Mouse (Mus musculus) forebrain, postnatal 0 days (tissue): ENCODE data around the gene A030014E15Rik. TPM values are rescaled to one million over a fixed set of nuclear protein-coding genes. Genes with fewer than 3 reads are reported as not detected.

ENCODE experiments used
- ATAC-seq: fragments of 200-750 bp; cut with Nextera tagmentation; 2 replicates; pipeline ENCODE4 v1.8.0; 2017; ENCODE audit warnings: mild to moderate bottlenecking, moderate library complexity
- DNase-seq: peaks from one replicate; pipeline ENCODE4 v3.0.0-alpha.2; 2015
- H3K27ac ChIP-seq: fragments of 300-500 bp; sonication (generic); 2 replicates; pipeline ENCODE4 v1.5.1; 2014; ENCODE audit warnings: low read depth, mild to moderate bottlenecking, antibody characterized with exemption, low read length, moderate library complexity, mixed read lengths
- H3K27me3 ChIP-seq: fragments of 300-500 bp; sonication (generic); 2 replicates; pipeline ENCODE4 v1.6.1; 2014; ENCODE audit warnings: mild to moderate bottlenecking, low read length, mixed read lengths; ENCODE audit not compliant: insufficient read depth
- H3K36me3 ChIP-seq: fragments of 300-500 bp; sonication (generic); 2 replicates; pipeline ENCODE4 v1.6.1; 2014; ENCODE audit warnings: mild to moderate bottlenecking, moderate library complexity; ENCODE audit not compliant: insufficient read depth
- H3K4me1 ChIP-seq: fragments of 300-500 bp; sonication (generic); 2 replicates; pipeline ENCODE4 v1.6.1; 2014; ENCODE audit warnings: antibody characterized with exemption; ENCODE audit not compliant: insufficient read depth
- H3K4me2 ChIP-seq: fragments of 300-500 bp; sonication (generic); 2 replicates; pipeline ENCODE4 v1.6.1; 2014; ENCODE audit warnings: low read depth, mild to moderate bottlenecking, moderate library complexity
- H3K4me3 ChIP-seq: fragments of 300-500 bp; sonication (generic); 2 replicates; pipeline ENCODE4 v1.5.1; 2014; ENCODE audit warnings: low read depth, low read length, mixed read lengths
- H3K9ac ChIP-seq: fragments of 300-500 bp; sonication (generic); 2 replicates; pipeline ENCODE4 v1.6.1; 2014; ENCODE audit warnings: mild to moderate bottlenecking
- H3K9me3 ChIP-seq: fragments of 300-500 bp; sonication (generic); 2 replicates; pipeline ENCODE4 v1.6.1; 2016; ENCODE audit warnings: low read length
- CTCF ChIP-seq: sonication (generic); IDR thresholded peaks from 2 replicates; pipeline ENCODE4 v1.5.1; 2016; ENCODE audit warnings: antibody characterized with exemption, control low read depth, low read depth
- WGBS: fragments of 180-500 bp; shearing (Covaris S2); extraction: QIAGEN DNeasy Blood & Tissue Kit; methylation state at CpG from one replicate; pipeline ENCODE4 v1.1.7; 2014; 5-methylcytosine and 5-hydroxymethylcytosine counted together
- polyA plus RNA-seq: library from polyadenylated mRNA; unstranded; fragments of >200 nt; fragmentation: Nextera tagmentation; extraction: Ambion mirVana; gene quantifications from 2 replicates; pipeline ENCODE4 v1.2.1, GENCODE M21; 2015
- total RNA-seq: library from RNA; depleted of rRNA; stranded (reverse); fragments of >200 nt; gene quantifications from 2 replicates; pipeline ENCODE4 v1.2.3, GENCODE M21; 2014; rRNA removed

The A030014E15Rik gene
- total RNA-seq (0.54 TPM in 1 of 2 replicates, not detected in the other), polyA plus RNA-seq (not detected in 2 replicates)

DNA sequence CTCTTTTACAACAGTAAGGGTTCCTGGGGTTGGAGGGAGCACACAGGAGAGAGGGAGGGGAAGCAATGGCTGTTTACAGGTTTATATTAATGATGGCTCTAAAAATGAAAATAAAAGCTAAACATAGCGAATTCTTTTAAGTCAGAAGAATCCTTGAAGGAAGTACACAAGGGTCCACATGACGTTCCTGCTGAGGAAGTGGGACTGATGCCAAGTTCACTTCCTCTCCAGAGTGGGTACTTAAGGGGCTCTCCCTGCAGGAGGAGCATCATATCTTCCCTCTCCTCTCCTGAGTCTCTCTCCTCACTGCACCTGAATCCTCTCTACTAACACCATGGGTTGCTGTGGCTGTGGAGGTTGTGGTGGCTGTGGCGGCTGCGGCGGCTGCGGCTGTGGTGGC, at the start of gene A030014E15Rik:
Gene A030014E15Rik, plus strand, starts transcription at position 268 of the 400 bp plus-strand sequence.
- no peak for TF ChIP-seq CTCF
- H3K9me3 ChIP-seq = no peaks in the 10 kb centered on the region
- H3K27me3 ChIP-seq = no peaks in the 10 kb centered on the region
- H3K36me3 ChIP-seq = no peaks in the 10 kb centered on the region
- no peak within 1 kb of the TSS for H3K4me3 ChIP-seq
- ATAC-seq (no peak), DNase-seq (no peak)
- H3K27ac ChIP-seq = no peak within 1 kb of the TSS
- no peaks in the 10 kb centered on the region for H3K4me1 ChIP-seq
- H3K9ac ChIP-seq = no peak within 1 kb of the TSS
- 89% methylated on average over 6 of the region's 6 CpGs for WGBS
- H3K4me2 ChIP-seq = no peak within 1 kb of the TSS

DNA sequence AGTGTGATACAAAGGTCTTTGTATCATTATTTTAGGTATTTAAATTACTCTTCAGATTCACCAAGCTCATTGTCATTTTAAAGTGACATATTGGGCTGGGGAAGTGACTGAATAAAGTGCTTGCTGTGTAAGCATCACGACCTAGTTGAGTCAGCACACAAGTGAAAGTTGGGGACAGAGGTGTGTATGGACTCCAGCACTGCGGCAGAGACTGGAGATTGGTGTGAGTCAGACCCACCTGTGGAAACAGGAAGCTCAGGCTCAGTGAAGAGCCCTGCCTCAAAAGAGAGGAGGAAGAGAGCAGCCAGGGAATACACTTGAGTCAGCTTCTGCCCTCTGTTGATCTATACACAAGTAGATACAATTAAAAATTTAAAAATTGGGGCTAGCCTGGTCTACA, 45.5 kb upstream of the A030014E15Rik start:
- Histone ChIP-seq H3K4me2 (no peak overlapping the region), H3K27ac (no peak overlapping the region), H3K4me3 (no peak overlapping the region), H3K9me3 (no peaks in the 10 kb centered on the region), H3K36me3 (peaks cover 34% of the 10 kb centered on the region), H3K4me1 (no peaks in the 10 kb centered on the region), H3K9ac (no peak overlapping the region), H3K27me3 (no peaks in the 10 kb centered on the region)
- TF ChIP-seq CTCF = no peak
- no peak for ATAC-seq
- DNase-seq = no peak
- 91% methylated on average over 2 of the region's 2 CpGs for WGBS

DNA sequence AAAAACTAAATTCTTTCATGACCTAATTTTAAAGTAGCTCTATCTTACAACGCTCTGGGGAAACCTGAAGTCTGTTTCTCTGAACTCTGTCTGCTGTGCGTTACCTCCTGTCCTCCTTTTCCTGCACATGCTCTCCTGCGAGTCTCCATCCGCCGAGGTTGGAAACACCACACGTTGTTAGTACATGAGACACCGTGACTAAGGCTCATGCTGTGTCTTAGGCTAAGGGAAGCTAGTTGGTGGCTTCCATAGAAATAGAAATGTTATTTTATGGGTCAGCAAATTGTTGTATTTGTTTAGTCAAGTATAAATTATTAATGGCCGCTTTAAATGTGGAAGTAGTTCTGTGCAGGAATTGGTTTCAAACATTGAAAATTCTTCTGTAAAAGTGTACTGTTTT, 44.5 kb upstream of the A030014E15Rik start:
- Histone ChIP-seq H3K27ac (no peak overlapping the region), H3K27me3 (no peaks in the 10 kb centered on the region), H3K4me1 (no peaks in the 10 kb centered on the region), H3K4me3 (no peak overlapping the region), H3K9me3 (no peaks in the 10 kb centered on the region), H3K4me2 (no peak overlapping the region), H3K36me3 (peaks cover 35% of the 10 kb centered on the region), H3K9ac (no peak overlapping the region)
- TF ChIP-seq CTCF = no peak
- 70% methylated on average over 8 of the region's 8 CpGs for WGBS
- DNase-seq = no peak
- ATAC-seq = no peak

DNA sequence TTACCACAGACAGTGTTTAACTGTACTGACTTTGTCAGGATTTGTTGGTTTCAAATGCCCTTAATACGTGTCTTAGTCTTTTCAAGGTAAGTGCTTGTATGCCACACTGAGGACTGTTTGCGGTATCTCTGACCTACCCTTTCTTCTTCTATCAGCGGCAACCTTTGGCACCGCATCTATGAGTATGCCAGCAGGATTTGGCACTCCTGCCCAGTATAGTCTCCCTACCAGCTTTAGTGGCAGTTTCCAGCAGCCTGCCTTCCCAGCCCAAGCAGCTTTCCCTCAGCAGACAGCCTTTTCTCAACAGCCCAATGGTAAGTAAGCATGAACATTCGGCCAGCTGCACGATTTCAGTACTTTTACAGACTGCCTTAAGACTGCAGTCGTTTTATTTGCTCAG, 31.4 kb upstream of the A030014E15Rik start:
- DNase-seq = no peak
- Histone ChIP-seq H3K4me3 (no peak overlapping the region), H3K4me2 (no peak overlapping the region), H3K36me3 (peaks cover 5% of the 10 kb centered on the region; the same call in 1 of the 2 replicates), H3K9me3 (no peaks in the 10 kb centered on the region), H3K27ac (no peak overlapping the region), H3K27me3 (no peaks in the 10 kb centered on the region), H3K9ac (no peak overlapping the region), H3K4me1 (no peaks in the 10 kb centered on the region)
- no peak for TF ChIP-seq CTCF
- WGBS = 95% methylated on average over 7 of the region's 7 CpGs
- no peak for ATAC-seq

DNA sequence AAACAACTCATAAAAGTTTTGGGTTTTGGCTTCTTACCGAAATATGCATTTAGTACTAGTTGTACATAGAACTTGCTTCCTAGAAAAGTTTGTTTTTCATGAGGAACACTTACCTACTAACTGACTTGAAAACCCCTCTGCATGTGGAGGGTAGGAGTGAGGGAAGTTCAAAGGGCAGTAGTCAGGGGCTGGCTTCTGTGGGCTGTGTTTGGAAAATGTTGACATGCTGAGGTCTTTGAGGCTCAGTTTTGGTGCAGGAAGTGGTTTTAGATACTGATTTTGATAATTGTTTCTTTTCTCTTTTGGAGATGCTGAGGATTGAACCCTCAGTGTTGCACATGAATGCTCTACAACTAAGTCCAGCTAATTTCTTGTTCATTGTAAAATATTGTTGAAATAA, 24.1 kb upstream of the A030014E15Rik start:
- no peaks in the 10 kb centered on the region for H3K27me3 ChIP-seq
- H3K27ac ChIP-seq = no peak overlapping the region
- H3K4me1 ChIP-seq = no peaks in the 10 kb centered on the region
- TF ChIP-seq CTCF = no peak
- DNase-seq = no peak
- 95% methylated on average over 1 of the region's 1 CpGs for WGBS
- no peaks in the 10 kb centered on the region for H3K9me3 ChIP-seq
- no peak overlapping the region for H3K9ac ChIP-seq
- peaks cover 19% of the 10 kb centered on the region for H3K36me3 ChIP-seq
- no peak for ATAC-seq
- no peak overlapping the region for H3K4me2 ChIP-seq
- H3K4me3 ChIP-seq = no peak overlapping the region

DNA sequence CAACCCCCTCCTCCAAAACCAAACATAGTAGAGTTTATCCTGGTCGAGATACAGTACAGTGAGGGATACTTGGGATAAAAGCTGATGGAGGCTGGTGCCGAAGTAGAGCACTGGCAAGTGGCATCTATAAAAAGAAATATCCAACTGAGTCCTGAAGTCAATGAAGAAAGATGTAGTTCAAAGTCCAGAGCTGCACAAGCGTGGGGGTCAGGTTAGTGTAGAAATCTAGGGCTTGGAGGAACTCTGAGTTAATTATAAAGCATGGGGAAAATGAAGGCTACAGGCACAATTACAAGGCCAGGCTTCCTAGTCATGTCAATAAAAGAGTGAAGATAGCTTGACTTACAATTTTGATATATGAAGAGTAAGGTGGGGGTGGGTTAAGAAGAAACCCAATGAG, 23.5 kb upstream of the A030014E15Rik start:
- no peak overlapping the region for H3K4me3 ChIP-seq
- 94% methylated on average over 3 of the region's 3 CpGs for WGBS
- H3K27ac ChIP-seq = no peak overlapping the region
- H3K27me3 ChIP-seq = no peaks in the 10 kb centered on the region
- no peak for TF ChIP-seq CTCF
- no peak overlapping the region for H3K9ac ChIP-seq
- H3K9me3 ChIP-seq = no peaks in the 10 kb centered on the region
- H3K4me1 ChIP-seq = no peaks in the 10 kb centered on the region
- H3K4me2 ChIP-seq = no peak overlapping the region
- H3K36me3 ChIP-seq = peaks cover 19% of the 10 kb centered on the region
- DNase-seq (no peak), ATAC-seq (no peak)

DNA sequence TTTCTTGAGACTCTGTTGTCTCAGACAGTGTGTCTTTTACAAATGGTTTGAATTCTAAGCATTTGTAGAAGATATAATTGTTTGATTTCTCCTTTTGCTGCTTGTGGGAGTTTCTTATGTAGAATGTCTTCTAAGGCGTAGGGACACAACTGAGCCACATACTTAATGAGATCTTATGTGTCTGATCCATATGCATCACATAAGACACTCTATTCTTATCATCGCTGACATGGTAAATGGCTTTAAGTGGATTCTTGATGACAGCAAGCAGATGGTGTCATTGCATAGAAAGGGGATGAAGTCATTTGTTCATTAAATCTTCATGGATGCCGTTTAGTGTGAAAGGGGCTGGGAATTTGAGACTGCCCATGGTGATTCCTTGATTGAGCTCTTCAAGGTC, 18.8 kb upstream of the A030014E15Rik start:
- no peak for TF ChIP-seq CTCF
- H3K27ac ChIP-seq = no peak overlapping the region

More for the DNA sequence above, 18.8 kb upstream of the A030014E15Rik start:
- DNase-seq = no peak
- ATAC-seq = peak; percentile 63
- Histone ChIP-seq H3K9ac (no peak overlapping the region), H3K27me3 (no peaks in the 10 kb centered on the region), H3K4me1 (no peaks in the 10 kb centered on the region), H3K36me3 (peaks cover 16% of the 10 kb centered on the region), H3K4me2 (no peak overlapping the region), H3K9me3 (no peaks in the 10 kb centered on the region), H3K4me3 (no peak overlapping the region)
- WGBS = 37% methylated on average over 3 of the region's 3 CpGs
